Mouse (Mus musculus): ENCODE data around the gene Bpnt1. TPM values are rescaled to one million over a fixed set of nuclear protein-coding genes. Genes with fewer than 3 reads are reported as not detected.

The Bpnt1 gene
- polyA plus RNA-seq, 1 experiment from 2014 or later: 33.1 TPM

- Histone ChIP-seq H3K4me1 (replicated peaks; ENCODE audit: control insufficient read depth, insufficient read depth, low read length) (no peaks in the 10 kb centered on the region), H3K9me3 (ENCODE audit: control insufficient read depth, low read length) (no peaks in the 10 kb centered on the region), H3K9ac (ENCODE audit: low read length) (no peak overlapping the region), H3K36me3 (ENCODE audit: control insufficient read depth, insufficient read depth, low read length) (peaks cover 7% of the 10 kb centered on the region), H3K27me3 (ENCODE audit: control insufficient read depth, insufficient read depth, low read length) (no peaks in the 10 kb centered on the region), H3K4me3 (ENCODE audit: low read depth, low read length) (no peak overlapping the region), H3K4me2 (ENCODE audit: low read depth, low read length, severe bottlenecking) (no peak overlapping the region), H3K27ac (ENCODE audit: low read depth, low read length) (no peak overlapping the region)
- 93% methylated on average over 2 of the region's 2 CpGs for WGBS
- DNase-seq (ENCODE audit: low spot score) (no peak), ATAC-seq (replicated peaks; ENCODE audit: low FRiP score) (no peak)
These were observed 45.5 kb downstream of the Bpnt1 start for GRCm38 (mm10) chr1:185377429-185377828.

- peaks cover 8% of the 10 kb centered on the region for H3K36me3 ChIP-seq (ENCODE audit: control insufficient read depth, insufficient read depth, low read length)
- ATAC-seq (replicated peaks; ENCODE audit: low FRiP score) (no peak), DNase-seq (ENCODE audit: low spot score) (no peak)
- H3K4me3 ChIP-seq (ENCODE audit: low read depth, low read length): no peak overlapping the region
- H3K27ac ChIP-seq (ENCODE audit: low read depth, low read length): no peak overlapping the region
- H3K9ac ChIP-seq (ENCODE audit: low read length): no peak overlapping the region
- no peaks in the 10 kb centered on the region for H3K4me1 ChIP-seq (replicated peaks; ENCODE audit: control insufficient read depth, insufficient read depth, low read length)
- H3K9me3 ChIP-seq (ENCODE audit: control insufficient read depth, low read length): no peaks in the 10 kb centered on the region
- no peak overlapping the region for H3K4me2 ChIP-seq (ENCODE audit: low read depth, low read length, severe bottlenecking)
- WGBS: 97% methylated on average over 5 of the region's 5 CpGs
- H3K27me3 ChIP-seq (ENCODE audit: control insufficient read depth, insufficient read depth, low read length): no peaks in the 10 kb centered on the region
These were observed 69.7 kb downstream of the Bpnt1 start for GRCm38 (mm10) chr1:185401615-185402014.

- Histone ChIP-seq H3K27ac (ENCODE audit: low read depth, low read length) (no peak overlapping the region), H3K36me3 (ENCODE audit: control insufficient read depth, insufficient read depth, low read length) (peaks cover 5% of the 10 kb centered on the region), H3K9ac (ENCODE audit: low read length) (no peak overlapping the region), H3K27me3 (ENCODE audit: control insufficient read depth, insufficient read depth, low read length) (no peaks in the 10 kb centered on the region), H3K4me3 (ENCODE audit: low read depth, low read length) (no peak overlapping the region), H3K4me1 (replicated peaks; ENCODE audit: control insufficient read depth, insufficient read depth, low read length) (no peaks in the 10 kb centered on the region), H3K4me2 (ENCODE audit: low read depth, low read length, severe bottlenecking) (no peak overlapping the region), H3K9me3 (ENCODE audit: control insufficient read depth, low read length) (no peaks in the 10 kb centered on the region)
- WGBS: 33% methylated on average over 2 of the region's 2 CpGs
- DNase-seq (ENCODE audit: low spot score) (no peak), ATAC-seq (replicated peaks; ENCODE audit: low FRiP score) (no peak)
These were observed 72.1 kb downstream of the Bpnt1 start for GRCm38 (mm10) chr1:185404021-185404420.

GRCm38 (mm10) chr1:185405921-185406320 is 74.0 kb downstream of the Bpnt1 start:
- no peak for DNase-seq (ENCODE audit: low spot score)
- peaks cover 8% of the 10 kb centered on the region for H3K36me3 ChIP-seq (ENCODE audit: control insufficient read depth, insufficient read depth, low read length)
- 96% methylated on average over 10 of the region's 10 CpGs for WGBS

More at GRCm38 (mm10) chr1:185405921-185406320, 74.0 kb downstream of the Bpnt1 start:
- Histone ChIP-seq H3K27me3 (ENCODE audit: control insufficient read depth, insufficient read depth, low read length) (no peaks in the 10 kb centered on the region), H3K4me1 (replicated peaks; ENCODE audit: control insufficient read depth, insufficient read depth, low read length) (no peaks in the 10 kb centered on the region), H3K9me3 (ENCODE audit: control insufficient read depth, low read length) (no peaks in the 10 kb centered on the region), H3K9ac (ENCODE audit: low read length) (no peak overlapping the region), H3K4me2 (ENCODE audit: low read depth, low read length, severe bottlenecking) (no peak overlapping the region), H3K27ac (ENCODE audit: low read depth, low read length) (no peak overlapping the region), H3K4me3 (ENCODE audit: low read depth, low read length) (no peak overlapping the region)
- ATAC-seq (replicated peaks; ENCODE audit: low FRiP score): no peak

MicroRNA genes within 50 kb of the gene (microRNA counts, 519-probe panel; counts per million panel counts)
- microRNA mmu-miR-194: 2,579 counts per million, percentile 5 among the panel's probes with 10 or more counts

Small RNA genes within 50 kb of the gene (microRNA-seq; reads per million reads assigned to microRNA genes)
- 2.5 reads per million for gene Mir194-1 (ENCODE audit: insufficient number of aligned reads)
- gene Mir215 (ENCODE audit: insufficient number of aligned reads): not detected

Other genes starting within 250 kb of the Bpnt1 start
- 23.5 and 23.9 TPM in 2 replicates for gene Rab3gap2, start 128.0 kb upstream of the Bpnt1 start, polyA plus RNA-seq (2014; fragmentation: Nextera tagmentation; extraction: Ambion mirVana)
- 29.8 and 31.5 TPM in 2 replicates for gene Iars2, start 2.8 kb upstream of the Bpnt1 start, polyA plus RNA-seq (2014; fragmentation: Nextera tagmentation; extraction: Ambion mirVana)
- gene Eprs, start 30.9 kb downstream of the Bpnt1 start, polyA plus RNA-seq (2014; fragmentation: Nextera tagmentation; extraction: Ambion mirVana): 143 and 150 TPM in 2 replicates
- gene Slc30a10, start 122.7 kb downstream of the Bpnt1 start, polyA plus RNA-seq (2014; fragmentation: Nextera tagmentation; extraction: Ambion mirVana): 2.5 and 2.6 TPM in 2 replicates